Mouse (Mus musculus) kidney, postnatal 14 days (tissue): Measurements from ENCODE around the gene Disc1.

Source experiments
- DNase-seq: peaks from one replicate; pipeline ENCODE4 v3.0.0; 2022; ENCODE audit warnings: mixed read lengths

Disc1 gene

DNA sequence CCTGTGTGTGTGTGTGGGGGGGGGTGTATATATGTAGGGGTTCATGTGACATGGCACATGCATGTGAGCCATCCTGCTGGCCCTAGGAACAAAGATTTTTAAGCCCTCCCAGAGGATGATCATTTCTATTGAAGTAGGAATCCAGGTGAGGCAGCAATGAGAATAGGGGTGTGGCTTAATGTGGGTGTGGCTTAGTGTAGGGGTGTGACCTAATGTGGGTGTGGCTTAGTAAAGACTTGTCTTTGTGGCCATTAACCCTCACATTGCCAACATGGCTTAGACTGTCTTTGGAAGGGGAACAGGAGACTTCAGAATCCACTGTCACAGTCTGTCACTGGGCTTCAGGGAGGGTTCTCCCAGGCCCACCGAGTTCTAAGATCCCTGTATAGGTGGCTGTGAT is 130.9 kb downstream of the Disc1 start:
- DNase-seq = no peak

DNA sequence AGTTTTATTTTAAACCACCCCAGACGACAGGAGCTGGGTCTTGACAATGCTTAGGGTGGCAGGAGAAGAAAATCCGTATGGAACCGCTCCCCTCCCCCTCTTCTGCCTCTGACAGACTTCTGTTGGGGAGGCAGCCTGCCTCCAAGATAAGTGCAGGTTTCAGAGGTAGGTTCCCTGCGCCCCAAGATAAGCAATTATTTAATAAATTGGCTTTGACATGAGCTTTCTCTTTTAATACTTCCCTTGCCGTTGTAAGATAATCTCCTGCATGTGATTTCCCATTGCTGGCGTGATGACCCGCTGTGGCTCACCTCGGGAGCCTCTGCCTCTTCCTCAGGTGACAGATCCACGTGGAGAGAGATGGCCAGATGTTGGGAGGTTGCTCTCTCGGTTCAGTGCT is 133.0 kb downstream of the Disc1 start:
- no peak for DNase-seq

DNA sequence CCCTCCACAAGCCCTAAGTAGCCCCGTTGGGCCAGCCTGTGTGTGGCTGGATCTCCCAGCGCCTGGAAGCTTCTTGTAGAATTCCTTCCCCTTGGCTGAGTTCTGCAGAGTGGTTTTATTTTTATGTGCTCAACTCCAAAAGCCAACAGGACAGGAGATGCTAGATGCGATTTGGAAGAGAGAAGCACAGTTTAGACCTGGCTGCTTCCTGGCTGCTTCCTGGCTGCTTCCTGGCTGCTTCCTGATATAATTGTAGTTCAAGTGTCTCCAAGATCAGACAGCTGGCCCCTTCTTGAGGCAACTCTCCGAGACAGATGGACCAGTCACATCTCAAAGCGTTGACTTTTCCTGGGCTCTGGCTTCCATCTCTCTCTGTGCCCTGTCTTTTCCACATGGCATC is 139.7 kb downstream of the Disc1 start:
- peak; percentile 39 for DNase-seq

DNA sequence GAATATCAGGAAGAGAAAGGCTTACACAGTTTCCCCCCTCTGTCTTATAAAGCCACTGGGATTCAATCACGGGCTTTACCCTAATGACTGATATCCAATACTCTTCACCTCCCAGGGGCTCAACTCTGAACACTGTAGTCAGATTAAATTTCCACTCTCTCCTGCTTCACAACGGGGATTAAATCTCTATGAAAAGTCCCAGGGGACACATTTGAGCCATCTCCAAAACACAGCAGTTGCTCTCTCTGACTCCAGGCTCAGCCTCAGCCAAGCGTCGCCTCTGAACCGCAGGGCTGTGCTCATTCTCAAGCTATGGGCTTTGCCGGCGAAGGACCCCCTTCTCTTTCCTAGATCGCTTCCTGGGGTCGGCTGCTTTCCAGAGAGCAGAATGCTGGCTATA is 141.1 kb downstream of the Disc1 start:
- DNase-seq = peak; percentile 35

DNA sequence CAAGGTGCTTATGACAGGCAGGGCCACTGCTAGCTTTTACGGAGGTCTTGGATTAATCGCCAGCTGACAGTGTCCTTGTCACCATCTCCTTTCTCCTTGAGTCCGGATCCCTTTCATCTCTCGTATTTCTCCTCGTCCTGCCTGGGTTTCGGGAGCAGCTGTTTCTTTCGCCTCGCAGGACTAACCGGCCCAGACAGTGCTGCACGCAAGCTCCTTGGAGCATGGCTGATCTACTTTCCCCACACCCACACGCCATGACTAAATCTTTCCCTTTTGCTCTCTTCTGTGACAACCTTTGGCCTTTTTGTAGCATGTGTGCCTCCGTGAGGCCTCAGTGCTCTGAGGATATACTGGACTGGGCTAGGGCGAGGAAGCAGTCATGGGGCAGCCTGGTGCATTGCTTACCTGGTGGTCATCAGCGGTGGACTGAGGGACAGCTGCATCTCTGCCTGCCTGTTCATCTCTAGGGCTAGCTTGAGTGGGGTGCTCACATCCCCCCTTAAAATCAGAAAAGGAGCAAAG is 142.6 kb downstream of the Disc1 start:
- DNase-seq = no peak

DNA sequence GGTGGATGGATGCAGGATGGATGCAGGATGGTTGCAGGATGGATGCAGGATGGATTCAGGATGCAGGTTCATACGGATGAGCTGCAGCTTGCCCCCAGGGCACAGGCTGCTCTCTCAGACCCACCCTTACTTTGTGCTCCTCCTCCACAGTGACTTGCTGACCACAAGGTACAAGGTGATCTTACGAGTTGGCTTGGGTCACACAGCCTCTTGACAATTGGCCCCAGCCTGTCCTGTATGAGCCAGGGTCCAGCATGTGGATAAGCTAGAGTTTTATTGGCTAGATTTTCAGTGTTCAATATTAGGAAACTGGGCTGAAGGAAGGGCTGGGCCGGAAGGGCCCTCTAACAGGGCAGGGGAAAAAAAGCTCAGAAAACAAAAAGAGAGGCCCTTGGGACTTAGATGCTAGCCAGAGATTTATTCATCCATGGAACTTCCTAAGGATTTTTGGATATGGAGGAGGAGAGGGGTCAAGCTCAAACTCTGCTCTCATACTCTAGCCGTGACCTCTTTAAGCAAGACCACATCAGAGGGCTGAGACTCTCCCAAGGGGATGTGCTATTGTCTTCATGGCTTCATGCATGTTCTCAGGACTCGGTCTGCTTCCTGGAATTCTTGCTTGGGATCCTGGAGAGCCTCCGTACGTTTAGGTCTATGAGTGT is 143.5 kb downstream of the Disc1 start:
- peak; percentile 54 for DNase-seq

DNA sequence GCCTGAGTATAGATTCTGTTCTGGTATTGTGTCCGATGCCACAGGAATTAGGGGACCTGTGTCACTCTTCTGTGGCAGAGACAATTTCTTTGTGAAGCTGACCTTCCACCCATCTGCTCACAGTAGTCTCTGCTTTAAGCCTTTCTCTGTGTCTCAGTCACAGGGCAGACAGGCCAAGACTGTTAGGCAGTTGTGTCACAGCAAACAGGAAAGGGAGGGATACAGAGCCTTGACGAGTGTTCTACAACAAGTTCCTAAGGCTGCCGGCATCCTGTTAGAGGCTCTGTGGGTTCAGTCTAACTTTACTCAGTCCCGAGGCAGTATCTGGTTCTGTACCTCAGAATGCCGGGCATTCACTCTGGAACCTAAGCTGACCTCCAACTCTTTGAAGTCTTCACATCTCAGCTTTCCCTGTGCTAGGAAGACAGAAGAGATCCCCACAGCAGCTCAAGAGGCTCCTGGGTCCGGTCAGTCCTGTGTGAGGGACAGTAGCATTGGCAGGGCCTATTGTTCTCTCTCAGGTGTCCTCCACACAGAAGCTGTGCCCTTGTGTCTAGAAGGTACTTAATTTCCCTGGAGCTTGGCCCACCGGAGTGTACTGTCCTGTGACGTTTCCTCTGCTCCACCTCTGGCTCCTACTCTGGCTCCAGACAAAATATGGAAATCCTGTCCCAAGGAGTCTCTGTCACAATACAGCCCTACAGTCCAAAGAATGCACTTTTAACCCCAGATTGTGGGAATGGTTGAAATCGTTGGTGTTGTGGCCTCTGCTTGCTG is 144.6 kb downstream of the Disc1 start:
- peak; percentile 48 for DNase-seq

DNA sequence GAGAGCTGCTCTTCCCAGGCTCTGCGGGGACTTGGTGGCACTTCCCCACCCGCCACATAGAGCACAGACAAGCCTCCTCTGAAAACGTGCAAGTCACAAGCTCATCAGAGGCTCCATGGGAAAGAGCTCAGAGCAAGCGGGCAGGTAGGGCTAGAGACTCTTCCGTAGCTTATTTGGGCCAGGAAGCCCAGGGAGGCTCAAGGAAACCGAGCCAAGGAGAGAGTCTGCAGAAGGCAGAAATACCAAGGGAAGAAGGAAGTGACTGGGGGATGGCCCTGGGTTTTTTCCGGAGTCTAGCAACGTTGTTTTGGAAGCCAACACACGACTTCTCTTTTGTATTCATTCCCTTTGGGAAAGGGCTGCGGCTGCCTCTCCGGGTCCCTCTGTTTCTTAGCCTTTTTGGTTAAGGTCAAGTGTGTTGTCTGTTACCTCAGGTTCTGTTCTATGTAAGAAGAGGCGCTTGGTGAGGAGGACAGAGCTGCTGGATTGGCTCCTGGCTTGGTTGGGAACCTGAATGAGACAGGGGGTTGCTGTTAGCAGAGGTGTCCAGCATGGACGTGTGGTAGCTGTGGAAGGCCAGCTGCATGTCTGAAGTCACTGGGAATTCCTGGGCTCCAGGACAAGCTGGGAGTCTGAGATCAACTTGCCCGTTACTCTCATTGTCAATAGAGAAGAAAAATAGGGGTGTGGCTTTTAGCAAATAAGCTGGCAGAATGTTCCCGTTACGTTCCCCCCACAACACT is 145.4 kb downstream of the Disc1 start:
- DNase-seq = peak; percentile 46

DNA sequence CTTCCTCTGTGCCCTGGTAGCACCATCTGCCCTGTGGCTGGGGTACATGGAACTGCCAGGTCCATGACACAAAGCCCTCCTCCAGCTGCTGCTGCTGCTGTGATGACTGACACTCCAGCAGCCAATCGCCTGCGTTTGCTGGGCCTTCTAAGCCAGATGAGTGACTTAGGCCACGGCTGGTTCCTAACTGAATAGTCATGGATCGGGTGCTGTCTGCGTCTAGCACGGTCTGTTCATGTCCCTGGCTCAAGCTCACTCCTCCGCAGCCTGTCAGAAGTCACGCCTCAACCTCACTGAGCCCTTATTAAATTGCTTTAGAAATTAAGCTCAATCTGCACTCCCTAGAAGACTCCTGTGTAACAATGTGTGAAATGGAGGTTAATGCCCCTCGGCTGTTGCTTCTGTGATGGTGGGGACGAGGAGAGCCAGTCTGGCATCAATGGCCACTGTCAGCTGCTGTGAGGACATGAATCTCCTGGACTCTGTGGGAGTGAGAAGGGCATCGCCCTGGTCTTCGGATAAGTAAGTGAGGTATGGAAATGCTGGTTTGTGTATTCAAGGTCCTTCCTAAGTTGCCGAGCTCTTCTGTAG is 146.4 kb downstream of the Disc1 start:
- no peak for DNase-seq

DNA sequence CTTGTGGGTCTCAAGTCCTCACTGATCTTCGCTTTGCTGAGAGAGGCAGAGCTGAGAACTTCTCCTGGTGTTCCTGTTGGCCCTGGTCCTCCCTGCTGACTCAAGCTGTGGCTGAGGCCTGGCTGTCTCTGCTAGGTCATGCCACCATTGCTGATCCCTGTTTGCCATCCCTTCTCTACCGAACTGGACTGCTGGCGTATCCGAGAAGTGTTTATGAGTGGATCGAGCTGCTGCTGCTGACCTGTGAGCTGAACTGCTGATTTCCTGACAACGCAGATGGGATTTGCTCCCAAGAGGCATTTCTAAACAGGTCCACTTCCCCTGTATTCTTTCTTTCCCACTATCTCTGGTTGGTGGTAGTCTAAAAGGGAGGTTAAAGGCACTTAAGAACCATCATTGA is 147.7 kb downstream of the Disc1 start:
- no peak for DNase-seq

DNA sequence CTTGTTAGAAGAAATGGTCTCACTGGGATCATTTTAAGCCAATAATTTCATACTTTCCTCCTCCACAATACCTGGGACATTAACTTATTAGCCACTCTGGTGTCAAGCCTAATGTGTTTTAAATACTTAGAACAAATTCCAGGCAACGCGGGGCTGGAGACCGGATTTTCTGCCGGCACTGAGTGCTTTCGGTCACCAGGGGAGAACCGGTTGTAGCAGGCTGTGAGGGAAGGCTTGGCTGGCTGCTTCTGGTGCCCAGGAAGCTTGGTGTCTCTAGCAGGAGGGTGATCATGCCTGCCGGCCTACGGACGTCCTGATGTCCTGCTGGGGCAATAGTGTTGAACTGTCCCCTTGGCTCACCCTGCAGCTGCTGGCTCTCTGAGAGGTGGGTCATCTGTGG is 149.0 kb downstream of the Disc1 start:
- peak; percentile 44 for DNase-seq

DNA sequence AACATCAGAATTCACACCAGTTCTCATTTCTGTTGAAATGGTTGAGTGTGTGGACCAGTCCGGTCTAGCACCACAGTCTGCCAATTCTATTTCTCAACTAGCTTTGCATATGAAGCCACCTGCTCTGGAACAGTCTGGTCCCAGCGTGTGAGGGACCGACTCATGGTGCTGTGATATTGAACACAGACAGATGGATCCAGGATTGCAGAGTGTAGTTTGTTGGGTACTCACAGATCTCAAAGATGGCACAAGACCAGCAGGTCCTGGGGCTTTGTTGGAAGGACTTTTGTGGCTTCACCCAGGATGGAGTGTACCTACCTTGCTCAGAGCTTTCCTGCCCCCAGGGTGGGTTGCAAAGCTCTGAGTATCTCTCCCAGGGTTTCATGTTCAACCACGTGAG is 151.6 kb downstream of the Disc1 start:
- DNase-seq = no peak

DNA sequence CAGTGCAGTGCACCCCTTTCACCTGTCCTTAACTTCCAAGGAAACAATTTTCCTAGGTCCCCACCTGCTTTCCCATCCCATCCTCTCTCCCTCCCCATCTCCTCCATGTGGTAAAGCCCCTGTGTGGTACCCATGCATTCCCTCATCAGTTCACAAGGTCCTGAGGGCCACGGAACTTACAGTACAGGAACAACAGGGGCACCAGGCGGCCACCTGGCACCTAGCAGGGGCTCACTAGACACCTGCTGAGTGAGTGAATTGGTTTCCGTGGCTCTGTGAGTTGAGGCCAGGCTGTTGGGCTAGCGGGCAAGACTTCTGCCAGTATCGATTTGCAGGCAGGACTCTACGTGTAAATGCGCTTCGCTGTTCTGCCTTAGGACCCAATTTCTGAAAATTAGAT is 152.4 kb downstream of the Disc1 start:
- DNase-seq = no peak

DNA sequence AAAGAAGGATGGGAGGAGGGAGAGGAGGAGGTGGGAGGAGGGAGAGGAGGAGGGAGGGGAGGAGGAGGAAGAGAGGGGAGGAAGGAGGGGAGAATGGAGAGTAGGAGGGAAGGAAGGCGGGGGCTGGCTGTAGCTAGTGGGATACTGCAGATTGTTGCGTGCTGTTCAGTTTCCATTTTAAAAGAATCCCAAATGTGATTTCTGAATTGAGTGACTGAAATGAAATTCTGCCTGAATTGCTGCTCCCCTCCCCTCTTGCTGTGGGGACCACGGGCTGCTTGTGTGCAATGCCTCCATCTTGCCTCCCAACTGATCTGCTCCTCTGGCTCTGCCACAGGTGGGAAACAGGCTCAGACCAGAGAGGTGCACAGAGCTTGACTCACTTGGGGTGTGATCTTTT is 153.0 kb downstream of the Disc1 start:
- no peak for DNase-seq

DNA sequence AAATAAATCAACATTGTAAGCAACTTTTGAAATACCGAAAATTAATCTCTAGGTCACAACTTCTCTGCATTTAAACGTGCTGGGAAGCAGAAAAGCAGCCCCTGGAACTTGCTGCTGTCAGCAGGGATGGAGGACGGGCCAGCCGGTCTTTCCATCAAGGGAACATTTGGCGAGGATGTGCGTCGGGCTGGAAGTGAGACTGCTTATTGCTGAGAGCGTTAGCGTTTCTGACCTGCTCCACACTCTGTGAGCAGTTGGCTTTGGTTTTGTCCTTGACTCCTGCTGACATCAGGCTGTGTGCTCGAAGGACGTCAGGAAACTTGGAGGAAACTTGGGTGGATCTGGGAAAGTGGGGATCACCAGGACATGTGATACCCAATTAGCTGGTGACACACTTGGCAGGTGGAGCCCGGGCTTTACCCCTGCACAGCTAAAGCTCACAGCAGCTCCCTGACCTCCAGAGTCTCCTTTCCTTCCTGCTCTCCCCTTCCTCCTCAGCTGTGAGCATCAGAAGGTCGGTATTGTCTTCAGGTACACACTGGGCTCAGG is 158.7 kb downstream of the Disc1 start:
- DNase-seq = no peak

DNA sequence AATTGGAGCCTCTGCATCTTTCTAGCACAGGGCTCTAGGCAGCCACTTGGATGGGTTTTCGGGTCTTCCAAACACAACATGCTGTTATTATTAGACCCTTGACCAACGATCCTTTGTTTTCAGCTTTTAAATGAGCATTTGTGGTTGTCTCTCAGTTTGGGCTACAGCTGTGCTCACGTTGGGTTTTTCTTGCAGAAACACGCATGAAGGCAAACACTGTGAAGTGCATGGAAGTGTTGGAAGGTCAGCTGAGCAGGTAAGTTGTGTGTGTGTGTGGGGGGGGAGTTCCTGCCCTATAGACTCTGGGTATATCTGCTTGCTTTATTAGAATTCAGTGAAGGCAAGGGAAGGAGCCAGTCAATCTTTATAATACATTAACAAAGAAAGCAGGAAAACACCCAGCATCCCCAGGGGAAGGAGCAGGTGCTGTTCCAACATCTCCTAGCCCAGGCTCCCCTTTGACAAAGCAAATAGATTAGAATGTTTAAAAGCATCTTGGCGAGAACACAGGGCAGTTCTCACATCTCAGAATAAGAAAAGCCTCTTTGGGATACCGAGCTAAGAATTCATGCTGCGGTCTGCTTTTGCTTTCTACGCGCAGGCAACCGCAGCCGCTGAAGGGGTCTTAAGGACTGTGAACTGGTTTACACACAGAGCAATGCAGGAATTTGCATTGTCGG is 164.0 kb downstream of the Disc1 start:
- no peak for DNase-seq

DNA sequence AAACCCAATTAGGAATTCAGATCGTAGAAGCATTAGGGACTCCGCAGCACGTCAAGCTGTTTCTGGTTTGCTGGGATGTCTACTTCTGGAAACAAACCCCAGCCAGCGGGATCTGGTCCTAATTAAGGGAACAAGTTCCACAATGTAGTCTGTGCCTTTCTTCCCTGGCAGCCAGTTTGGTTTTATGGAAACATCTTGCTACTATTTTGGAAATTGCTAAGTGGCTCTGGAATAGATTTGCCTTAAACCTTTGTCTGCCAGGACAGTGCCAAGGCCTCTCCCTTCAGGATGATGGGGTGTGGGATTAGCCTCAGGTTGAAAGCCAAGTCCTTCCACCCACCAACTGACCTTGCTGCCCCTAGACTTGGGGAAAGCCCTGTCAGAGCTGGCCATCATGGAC is 164.7 kb downstream of the Disc1 start:
- no peak for DNase-seq

DNA sequence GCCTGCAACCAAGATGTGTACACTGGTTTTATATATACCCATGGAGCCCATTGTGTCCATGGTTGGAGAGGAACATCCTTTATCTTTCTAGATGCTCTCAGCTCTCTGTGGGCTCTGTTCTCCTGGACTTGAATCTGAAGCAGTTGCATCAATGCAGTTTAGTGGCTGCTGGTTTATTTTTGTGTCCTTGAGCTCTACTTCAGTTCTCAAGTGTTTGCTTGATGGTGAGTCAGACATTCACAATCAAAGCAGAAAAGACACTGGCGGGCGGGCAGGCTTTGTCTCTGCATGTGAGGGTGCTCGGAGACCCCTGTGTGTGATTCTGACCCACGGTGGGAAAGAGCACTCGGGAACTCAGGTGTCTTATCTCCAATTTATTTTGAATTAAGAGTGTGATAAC is 166.6 kb downstream of the Disc1 start:
- DNase-seq = no peak

DNA sequence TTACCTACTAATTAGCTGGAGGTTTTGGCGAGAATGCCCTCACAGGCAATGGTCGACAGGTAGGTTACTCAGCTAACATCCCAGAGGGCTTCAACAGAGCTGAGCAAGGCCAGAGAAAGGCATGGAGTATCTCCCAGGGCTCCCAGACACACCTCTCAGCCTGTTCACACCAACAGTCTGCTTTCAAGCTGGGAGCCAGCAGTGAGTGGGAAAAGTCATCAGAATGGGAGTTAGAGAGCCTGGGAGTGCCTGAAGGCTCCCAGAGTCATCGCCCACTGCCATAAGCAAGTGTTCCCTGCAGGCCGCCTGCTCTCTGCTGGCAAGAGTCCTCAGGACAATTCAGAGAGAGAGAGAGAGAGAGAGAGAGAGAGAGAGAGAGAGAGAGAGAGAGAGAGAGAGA is 167.1 kb downstream of the Disc1 start:
- DNase-seq = no peak

DNA sequence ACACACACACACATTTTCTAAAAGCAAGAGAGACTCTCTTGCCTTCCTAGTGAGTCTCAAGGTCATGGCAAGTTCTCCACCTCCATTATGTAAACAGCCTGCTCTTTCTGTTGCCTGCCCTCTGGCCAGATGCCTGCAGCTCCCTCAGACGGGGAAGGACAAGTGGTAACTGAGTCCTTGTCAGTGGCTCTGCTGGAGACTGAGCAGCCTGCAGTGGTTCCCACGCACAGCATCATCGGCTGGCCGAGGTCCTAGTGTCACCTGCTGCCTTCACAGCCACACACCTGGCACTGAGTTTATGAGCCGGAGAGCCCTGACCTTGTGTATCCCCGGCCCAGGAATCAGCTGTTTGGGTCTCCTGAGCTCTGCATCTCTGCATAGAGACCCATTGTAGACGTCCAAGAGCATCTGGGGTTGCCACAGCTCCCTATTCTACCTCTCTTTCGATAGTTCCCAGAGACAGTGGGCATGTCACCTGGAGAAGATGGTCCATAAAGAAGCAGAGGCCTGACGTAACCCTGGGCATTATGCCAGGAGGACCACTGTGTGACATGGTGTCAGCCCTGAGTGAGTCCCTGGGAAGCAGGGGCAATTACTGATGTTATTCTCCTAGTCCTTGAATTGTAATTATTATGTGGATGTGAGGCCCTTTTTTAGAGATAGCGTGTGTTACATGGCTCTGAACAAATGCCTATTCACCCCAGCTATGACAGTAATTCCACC is 169.2 kb downstream of the Disc1 start:
- DNase-seq = peak; percentile 40

DNA sequence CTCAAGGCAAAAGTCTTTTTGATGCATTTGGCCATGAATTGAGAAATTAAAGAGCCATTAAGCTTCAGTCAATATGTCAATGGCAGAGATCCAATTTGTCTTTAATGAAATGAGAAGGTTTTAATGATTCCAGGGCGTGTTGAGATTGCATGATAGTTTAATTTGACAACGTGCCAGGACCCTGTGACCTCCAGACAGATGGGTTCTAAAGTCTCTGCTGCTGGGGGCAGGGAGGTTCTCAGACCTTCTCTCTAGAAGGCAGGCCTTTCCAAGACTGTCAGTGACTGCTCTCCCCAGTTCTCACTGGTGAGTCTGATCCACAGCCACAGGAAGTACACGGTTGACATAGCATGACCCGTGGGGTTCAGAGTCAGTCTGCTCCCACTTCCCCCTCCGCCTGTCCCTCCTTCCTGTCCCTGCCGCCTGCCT is 170.3 kb downstream of the Disc1 start:
- peak; percentile 64 for DNase-seq

DNA sequence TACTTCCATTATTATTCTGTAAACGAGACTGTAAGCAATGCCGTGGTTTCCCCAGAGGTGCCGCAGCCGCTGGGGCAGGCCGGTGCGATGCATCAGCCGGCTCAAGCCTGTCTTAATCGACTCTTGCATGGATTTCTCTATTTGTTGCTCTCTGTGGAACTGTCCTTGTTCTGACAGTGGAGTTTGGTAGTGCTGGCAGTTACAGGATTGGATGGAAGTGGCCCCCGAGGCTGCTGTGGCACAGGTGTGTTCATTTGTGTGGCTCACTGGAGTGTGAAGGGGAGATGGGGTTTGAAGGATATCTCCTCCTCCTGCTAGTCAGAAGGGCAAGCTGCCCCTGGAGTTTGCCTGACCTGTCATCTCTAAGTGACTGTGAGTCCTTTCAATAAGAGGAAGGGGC is 171.3 kb downstream of the Disc1 start:
- peak; percentile 35 for DNase-seq
